Mouse (Mus musculus) megakaryocyte, embryonic 14.5 days (primary cell): ENCODE data around the gene Vmn1r201. TPM values are rescaled to one million over a fixed set of nuclear protein-coding genes. Genes with fewer than 3 reads are reported as not detected.

Experiments
- H3K27me3 ChIP-seq: replicated peaks from 2 replicates; pipeline ENCODE3; 2012; ENCODE audit warnings: inconsistent platforms
- H3K36me3 ChIP-seq: replicated peaks from 2 replicates; pipeline ENCODE3; 2012; ENCODE audit warnings: low read length, inconsistent platforms, mixed read lengths
- H3K4me1 ChIP-seq: 2 replicates; pipeline ENCODE4 v1.6.1; 2012; ENCODE audit warnings: inconsistent platforms
- H3K4me3 ChIP-seq: replicated peaks from 2 replicates; pipeline ENCODE3; 2012; ENCODE audit warnings: moderate library complexity, mild to moderate bottlenecking, inconsistent platforms
- H3K9me3 ChIP-seq: 2 replicates; pipeline ENCODE4 v1.6.1; 2012; ENCODE audit warnings: inconsistent platforms
- FLI1 ChIP-seq: IDR thresholded peaks from 2 replicates; pipeline ENCODE4 v1.6.1; 2012; ENCODE audit warnings: low read length, inconsistent platforms, mixed read lengths
- GATA1 ChIP-seq: IDR thresholded peaks from 3 replicates; pipeline ENCODE4 v1.6.1; 2012; ENCODE audit warnings: mixed read lengths, low read length, inconsistent platforms, borderline replicate concordance
- polyA plus RNA-seq: library from polyadenylated mRNA; stranded (reverse); fragments of >175 nt; gene quantifications from 2 replicates; pipeline ENCODE4 v1.2.3, GENCODE M21; 2012; ENCODE audit warnings: low replicate concordance; ENCODE audit not compliant: insufficient read depth

Gene Vmn1r201
- not detected in 2 replicates for polyA plus RNA-seq

- H3K4me3 ChIP-seq, result no peak within 1 kb of the TSS
- TF ChIP-seq GATA1 (no peak), FLI1 (no peak)
- no peaks in the 10 kb centered on the region for H3K4me1 ChIP-seq
- no peaks in the 10 kb centered on the region for H3K27me3 ChIP-seq
- no peaks in the 10 kb centered on the region for H3K36me3 ChIP-seq
- peaks cover 9% of the 10 kb centered on the region; the same call in 1 of the 2 replicates for H3K9me3 ChIP-seq
These were observed at the start of gene Vmn1r201 for GRCm38 (mm10) chr13:22471623-22472022. Gene Vmn1r201 (plus strand): TSS chr13:22471923.

- H3K9me3 ChIP-seq, result no peaks in the 10 kb centered on the region
- H3K27me3 ChIP-seq, result no peaks in the 10 kb centered on the region
- TF ChIP-seq GATA1, result no peak
- TF ChIP-seq FLI1, result no peak
- H3K36me3 ChIP-seq, result no peaks in the 10 kb centered on the region
- no peaks in the 10 kb centered on the region for H3K4me1 ChIP-seq
- no peak overlapping the region for H3K4me3 ChIP-seq
These were observed 16.6 kb upstream of the Vmn1r201 start for GRCm38 (mm10) chr13:22455145-22455544.

GRCm38 (mm10) chr13:22502431-22502830, 30.7 kb downstream of the Vmn1r201 start:
- no peaks in the 10 kb centered on the region for H3K9me3 ChIP-seq
- TF ChIP-seq GATA1, result no peak
- no peaks in the 10 kb centered on the region for H3K27me3 ChIP-seq
- H3K36me3 ChIP-seq, result no peaks in the 10 kb centered on the region
- no peaks in the 10 kb centered on the region for H3K4me1 ChIP-seq
- H3K4me3 ChIP-seq, result no peak overlapping the region

GRCm38 (mm10) chr13:22505281-22505680, 33.6 kb downstream of the Vmn1r201 start, which contains the start of gene Vmn1r202:
Gene Vmn1r202 (minus strand): TSS chr13:22505381.
- TF ChIP-seq GATA1, result no peak
- TF ChIP-seq FLI1, result no peak
- no peaks in the 10 kb centered on the region for H3K9me3 ChIP-seq
- no peak within 1 kb of the TSS for H3K4me3 ChIP-seq
- no peaks in the 10 kb centered on the region for H3K36me3 ChIP-seq
- no peaks in the 10 kb centered on the region for H3K4me1 ChIP-seq
- no peaks in the 10 kb centered on the region for H3K27me3 ChIP-seq

- Histone ChIP-seq H3K36me3 (no peaks in the 10 kb centered on the region), H3K27me3 (no peaks in the 10 kb centered on the region), H3K4me1 (no peaks in the 10 kb centered on the region), H3K9me3 (no peaks in the 10 kb centered on the region), H3K4me3 (no peak within 1 kb of the TSS)
- TF ChIP-seq GATA1 (no peak), FLI1 (no peak)
These were observed 46.1 kb downstream of the Vmn1r201 start, which contains the start of gene Vmn1r203 for GRCm38 (mm10) chr13:22517814-22518213. Gene Vmn1r203 (plus strand): TSS chr13:22518114.

Other genes with a start within 250 kb of the Vmn1r201 start
- 0.03 TPM in 1 of 2 replicates, not detected in the other for gene Vmn1r193, start 248.8 kb upstream of the Vmn1r201 start, polyA plus RNA-seq
- gene Vmn1r194, start 227.7 kb upstream of the Vmn1r201 start, polyA plus RNA-seq, result not detected in 2 replicates
- gene Vmn1r195, start 201.4 kb upstream of the Vmn1r201 start, polyA plus RNA-seq, result not detected in 2 replicates
- gene Vmn1r196, start 182.0 kb upstream of the Vmn1r201 start, polyA plus RNA-seq, result 0.42 TPM in 1 of 2 replicates, not detected in the other
- gene Vmn1r197, start 147.3 kb upstream of the Vmn1r201 start, polyA plus RNA-seq, result not detected in 2 replicates
- not detected in 2 replicates for gene Vmn1r198, start 121.6 kb upstream of the Vmn1r201 start, polyA plus RNA-seq
- gene Vmn1r199, start 92.1 kb upstream of the Vmn1r201 start, polyA plus RNA-seq, result not detected in 2 replicates
- gene Vmn1r200, start 81.5 kb upstream of the Vmn1r201 start, polyA plus RNA-seq, result not detected in 2 replicates
- gene Vmn1r202, start 33.5 kb downstream of the Vmn1r201 start, polyA plus RNA-seq, result 0.39 TPM in 1 of 2 replicates, not detected in the other
- not detected in 2 replicates for gene Vmn1r203, start 46.2 kb downstream of the Vmn1r201 start, polyA plus RNA-seq
- gene Vmn1r204, start 81.3 kb downstream of the Vmn1r201 start, polyA plus RNA-seq, result not detected in 2 replicates
- gene Vmn1r205, start 121.1 kb downstream of the Vmn1r201 start, polyA plus RNA-seq, result not detected in 2 replicates
- gene Vmn1r206, start 152.3 kb downstream of the Vmn1r201 start, polyA plus RNA-seq, result not detected in 2 replicates